Mouse (Mus musculus): ENCODE data around the gene Slc27a5. TPM values are rescaled to one million over a fixed set of nuclear protein-coding genes. Genes with fewer than 3 reads are reported as not detected.
A peak's percentile ranks its signal among the peaks of the same experiment; 100 is the strongest.

The Slc27a5 gene
- polyA plus RNA-seq, 1 experiment from 2014 or later: 0.37 TPM

DNA sequence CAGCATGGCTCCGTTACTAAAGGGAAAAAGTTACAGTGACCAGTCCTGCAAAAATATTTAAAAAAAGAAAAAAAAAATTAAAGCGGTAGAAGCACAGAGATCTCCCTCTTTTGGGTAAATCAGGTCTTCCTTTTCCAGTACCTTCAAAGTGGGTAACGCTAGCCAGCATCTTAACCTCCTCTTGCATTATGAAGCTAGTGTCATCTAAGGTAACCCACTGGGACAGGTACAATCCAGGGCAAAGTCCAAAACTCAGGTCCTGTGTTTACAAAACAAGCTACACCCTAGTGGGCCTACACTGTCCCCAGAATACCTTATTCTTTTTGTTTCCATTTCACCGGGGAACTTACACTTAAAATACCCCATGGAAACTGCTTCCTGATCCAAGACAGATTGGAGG is 15.7 kb upstream of the Slc27a5 start:
- WGBS: 56% methylated on average over 4 of the region's 4 CpGs
- no peaks in the 10 kb centered on the region for H3K27me3 ChIP-seq (ENCODE audit: control insufficient read depth, insufficient read depth, low read length)
- H3K27ac ChIP-seq (ENCODE audit: low read depth, low read length): no peak overlapping the region
- H3K9me3 ChIP-seq (ENCODE audit: control insufficient read depth, low read length): no peaks in the 10 kb centered on the region
- H3K4me3 ChIP-seq (ENCODE audit: low read depth, low read length): no peak overlapping the region
- H3K36me3 ChIP-seq (ENCODE audit: control insufficient read depth, insufficient read depth, low read length): no peaks in the 10 kb centered on the region
- H3K4me2 ChIP-seq (ENCODE audit: low read depth, low read length): no peak overlapping the region
- no peak for ATAC-seq (ENCODE audit: low read depth)
- H3K4me1 ChIP-seq (ENCODE audit: control insufficient read depth, insufficient read depth, low read length): peaks cover 6% of the 10 kb centered on the region; the same call in 1 of the 2 replicates
- no peak overlapping the region for H3K9ac ChIP-seq (replicated peaks; ENCODE audit: low read depth, low read length)

GRCm38 (mm10) chr7:13010005-13010908 is 12.3 kb upstream of the Slc27a5 start, which contains the start of gene Zbtb45:
TSS of gene Zbtb45 (minus strand) at chr7:13010034.
- no peak for ATAC-seq (ENCODE audit: low read depth)
- peak within 1 kb of the TSS; percentile 83 for H3K9ac ChIP-seq (replicated peaks; ENCODE audit: low read depth, low read length)
- 4% methylated on average over 26 of the region's 26 CpGs for WGBS
- H3K4me3 ChIP-seq (ENCODE audit: low read depth, low read length): peak within 1 kb of the TSS; percentile 79
- peak within 1 kb of the TSS; percentile 88 for H3K27ac ChIP-seq (ENCODE audit: low read depth, low read length)
- H3K9me3 ChIP-seq (ENCODE audit: control insufficient read depth, low read length): no peaks in the 10 kb centered on the region
- peaks cover 10% of the 10 kb centered on the region; the same call in 1 of the 2 replicates for H3K4me1 ChIP-seq (ENCODE audit: control insufficient read depth, insufficient read depth, low read length)
- peaks cover 15% of the 10 kb centered on the region; the same call in 1 of the 2 replicates for H3K36me3 ChIP-seq (ENCODE audit: control insufficient read depth, insufficient read depth, low read length)
- H3K27me3 ChIP-seq (ENCODE audit: control insufficient read depth, insufficient read depth, low read length): no peaks in the 10 kb centered on the region
- peak within 1 kb of the TSS; percentile 59 for H3K4me2 ChIP-seq (ENCODE audit: low read depth, low read length)

GRCm38 (mm10) chr7:13009143-13010004 is 11.4 kb upstream of the Slc27a5 start:
- Histone ChIP-seq H3K9ac (replicated peaks; ENCODE audit: low read depth, low read length) (peak overlapping the region; percentile 83), H3K4me3 (ENCODE audit: low read depth, low read length) (peak overlapping the region; percentile 79), H3K4me2 (ENCODE audit: low read depth, low read length) (peak overlapping the region; percentile 59), H3K27ac (ENCODE audit: low read depth, low read length) (peak overlapping the region; percentile 88), H3K4me1 (ENCODE audit: control insufficient read depth, insufficient read depth, low read length) (peaks cover 10% of the 10 kb centered on the region; the same call in 1 of the 2 replicates), H3K9me3 (ENCODE audit: control insufficient read depth, low read length) (no peaks in the 10 kb centered on the region), H3K27me3 (ENCODE audit: control insufficient read depth, insufficient read depth, low read length) (no peaks in the 10 kb centered on the region), H3K36me3 (ENCODE audit: control insufficient read depth, insufficient read depth, low read length) (peaks cover 15% of the 10 kb centered on the region; the same call in 1 of the 2 replicates)
- peak; percentile 91 for ATAC-seq (ENCODE audit: low read depth)
- WGBS: under 1% methylated on average over 42 of the region's 42 CpGs

- 33% methylated on average over 56 of the region's 57 CpGs for WGBS
- no peaks in the 10 kb centered on the region for H3K9me3 ChIP-seq (ENCODE audit: control insufficient read depth, low read length)
- no peaks in the 10 kb centered on the region for H3K27me3 ChIP-seq (ENCODE audit: control insufficient read depth, insufficient read depth, low read length)
- H3K4me1 ChIP-seq (ENCODE audit: control insufficient read depth, insufficient read depth, low read length): peaks cover 10% of the 10 kb centered on the region; the same call in 1 of the 2 replicates
- no peak overlapping the region for H3K27ac ChIP-seq (ENCODE audit: low read depth, low read length)
- no peak for ATAC-seq (ENCODE audit: low read depth)
- peak overlapping the region; percentile 24; the same call in 1 of the 2 replicates for H3K4me2 ChIP-seq (ENCODE audit: low read depth, low read length)
- peak overlapping the region; percentile 41 for H3K9ac ChIP-seq (replicated peaks; ENCODE audit: low read depth, low read length)
- 0 out of 2 replicates have a peak overlapping the region, but pooled peaks have one; percentile 6 for H3K4me3 ChIP-seq (ENCODE audit: low read depth, low read length)
- peaks cover 15% of the 10 kb centered on the region; the same call in 1 of the 2 replicates for H3K36me3 ChIP-seq (ENCODE audit: control insufficient read depth, insufficient read depth, low read length)
Observed at GRCm38 (mm10) chr7:13007341-13008092, 9.5 kb upstream of the Slc27a5 start.

- Histone ChIP-seq H3K36me3 (ENCODE audit: control insufficient read depth, insufficient read depth, low read length) (peaks cover 15% of the 10 kb centered on the region; the same call in 1 of the 2 replicates), H3K4me3 (ENCODE audit: low read depth, low read length) (no peak overlapping the region), H3K9me3 (ENCODE audit: control insufficient read depth, low read length) (no peaks in the 10 kb centered on the region), H3K4me1 (ENCODE audit: control insufficient read depth, insufficient read depth, low read length) (peaks cover 10% of the 10 kb centered on the region; the same call in 1 of the 2 replicates), H3K27me3 (ENCODE audit: control insufficient read depth, insufficient read depth, low read length) (no peaks in the 10 kb centered on the region), H3K27ac (ENCODE audit: low read depth, low read length) (no peak overlapping the region), H3K4me2 (ENCODE audit: low read depth, low read length) (no peak overlapping the region), H3K9ac (replicated peaks; ENCODE audit: low read depth, low read length) (no peak overlapping the region)
- 86% methylated on average over 10 of the region's 10 CpGs for WGBS
- ATAC-seq (ENCODE audit: low read depth): no peak
Observed at GRCm38 (mm10) chr7:13006531-13006930, 8.5 kb upstream of the Slc27a5 start.

- Histone ChIP-seq H3K4me2 (ENCODE audit: low read depth, low read length) (no peak overlapping the region), H3K9ac (replicated peaks; ENCODE audit: low read depth, low read length) (no peak overlapping the region; the same call in 1 of the 2 replicates), H3K36me3 (ENCODE audit: control insufficient read depth, insufficient read depth, low read length) (peaks cover 15% of the 10 kb centered on the region; the same call in 1 of the 2 replicates), H3K27ac (ENCODE audit: low read depth, low read length) (no peak overlapping the region), H3K9me3 (ENCODE audit: control insufficient read depth, low read length) (no peaks in the 10 kb centered on the region), H3K4me3 (ENCODE audit: low read depth, low read length) (no peak overlapping the region), H3K27me3 (ENCODE audit: control insufficient read depth, insufficient read depth, low read length) (no peaks in the 10 kb centered on the region), H3K4me1 (ENCODE audit: control insufficient read depth, insufficient read depth, low read length) (peaks cover 10% of the 10 kb centered on the region; the same call in 1 of the 2 replicates)
- ATAC-seq (ENCODE audit: low read depth): no peak
- WGBS: 91% methylated on average over 17 of the region's 17 CpGs
Observed at GRCm38 (mm10) chr7:13006011-13006410, 8.0 kb upstream of the Slc27a5 start.

- Histone ChIP-seq H3K4me1 (ENCODE audit: control insufficient read depth, insufficient read depth, low read length) (peaks cover 3% of the 10 kb centered on the region; the same call in 1 of the 2 replicates), H3K9me3 (ENCODE audit: control insufficient read depth, low read length) (no peaks in the 10 kb centered on the region), H3K27ac (ENCODE audit: low read depth, low read length) (no peak overlapping the region), H3K9ac (replicated peaks; ENCODE audit: low read depth, low read length) (no peak overlapping the region), H3K27me3 (ENCODE audit: control insufficient read depth, insufficient read depth, low read length) (no peaks in the 10 kb centered on the region), H3K4me2 (ENCODE audit: low read depth, low read length) (no peak overlapping the region), H3K36me3 (ENCODE audit: control insufficient read depth, insufficient read depth, low read length) (peaks cover 15% of the 10 kb centered on the region; the same call in 1 of the 2 replicates), H3K4me3 (ENCODE audit: low read depth, low read length) (no peak overlapping the region)
- no peak for ATAC-seq (ENCODE audit: low read depth)
- WGBS: 76% methylated on average over 5 of the region's 5 CpGs
Observed at GRCm38 (mm10) chr7:13003380-13003779, 5.4 kb upstream of the Slc27a5 start.

GRCm38 (mm10) chr7:13001584-13001983 is 3.6 kb upstream of the Slc27a5 start:
- WGBS: 83% methylated on average over 1 of the region's 1 CpGs
- no peaks in the 10 kb centered on the region for H3K27me3 ChIP-seq (ENCODE audit: control insufficient read depth, insufficient read depth, low read length)
- H3K36me3 ChIP-seq (ENCODE audit: control insufficient read depth, insufficient read depth, low read length): peaks cover 9% of the 10 kb centered on the region; the same call in 1 of the 2 replicates

More at GRCm38 (mm10) chr7:13001584-13001983, 3.6 kb upstream of the Slc27a5 start:
- H3K4me1 ChIP-seq (ENCODE audit: control insufficient read depth, insufficient read depth, low read length): no peaks in the 10 kb centered on the region
- H3K4me2 ChIP-seq (ENCODE audit: low read depth, low read length): no peak overlapping the region
- no peak for ATAC-seq (ENCODE audit: low read depth)
- no peak overlapping the region for H3K27ac ChIP-seq (ENCODE audit: low read depth, low read length)
- H3K9me3 ChIP-seq (ENCODE audit: control insufficient read depth, low read length): no peaks in the 10 kb centered on the region
- no peak overlapping the region for H3K9ac ChIP-seq (replicated peaks; ENCODE audit: low read depth, low read length)
- H3K4me3 ChIP-seq (ENCODE audit: low read depth, low read length): no peak overlapping the region

Data from neural tube, embryonic 14.5 days (tissue).